Mouse (Mus musculus) ovary, postnatal 10 days (tissue): ENCODE measurements around the gene Dmrtc1b.
"Not testable (repeated sequence)": the region's sequence is repeated elsewhere in the genome, so short reads cannot be mapped to it uniquely, and the experiment has no call there.

Experiments used
- DNase-seq: peaks from one replicate; pipeline ENCODE4 v3.0.0; 2022; ENCODE audit warnings: low spot score

Dmrtc1b gene

GRCm38 (mm10) chrX:102707535-102707934 lies at the start of gene Dmrtc1b, which contains the start of gene Gm9112:
TSS of gene Dmrtc1b (plus strand) at chrX:102707865.
TSS of gene Gm9112 (minus strand) at chrX:102707635.
- DNase-seq: not testable (repeated sequence)

DNA sequence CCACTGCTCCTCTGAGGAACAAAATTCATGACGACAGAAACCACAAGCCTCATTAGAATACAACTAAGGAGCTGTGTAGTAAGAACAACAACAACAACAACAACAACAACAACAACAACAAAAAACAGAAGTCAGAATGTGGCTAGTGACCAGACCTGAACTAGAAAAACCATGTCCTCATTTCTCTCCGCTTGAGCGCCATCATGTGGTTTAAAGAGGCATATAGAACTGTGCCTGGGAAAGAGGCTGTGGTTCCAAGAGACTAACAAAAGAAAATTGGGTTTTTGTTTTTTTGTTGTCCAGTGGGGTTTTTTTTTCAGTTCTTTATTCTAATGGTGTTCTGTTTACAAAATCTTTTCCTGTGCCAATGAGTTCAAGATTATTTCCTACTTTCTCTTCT lies 47.0 kb upstream of the Dmrtc1b start:
- DNase-seq: no peak

GRCm38 (mm10) chrX:102666641-102667040 lies 41.0 kb upstream of the Dmrtc1b start:
- no peak for DNase-seq

DNA sequence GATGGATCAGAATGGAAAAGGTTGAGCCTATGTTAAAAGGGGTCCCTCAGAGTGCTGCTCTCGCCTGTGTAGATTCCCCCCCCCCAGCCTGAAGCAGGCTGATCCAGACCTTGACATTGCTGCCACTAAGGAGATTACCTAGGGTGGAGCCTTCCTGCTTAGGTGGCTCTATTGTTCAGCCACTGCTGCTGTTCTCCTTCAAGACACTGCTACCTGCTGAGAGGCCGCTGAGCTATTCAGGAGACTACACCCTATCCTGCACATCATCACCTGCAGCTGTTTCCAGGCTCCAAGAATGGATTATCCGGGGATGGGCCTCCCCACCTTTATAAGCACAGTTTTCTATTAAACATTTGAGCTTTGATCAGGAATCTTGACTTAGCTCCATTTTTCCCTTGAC lies 23.0 kb upstream of the Dmrtc1b start:
- not testable (repeated sequence) for DNase-seq

DNA sequence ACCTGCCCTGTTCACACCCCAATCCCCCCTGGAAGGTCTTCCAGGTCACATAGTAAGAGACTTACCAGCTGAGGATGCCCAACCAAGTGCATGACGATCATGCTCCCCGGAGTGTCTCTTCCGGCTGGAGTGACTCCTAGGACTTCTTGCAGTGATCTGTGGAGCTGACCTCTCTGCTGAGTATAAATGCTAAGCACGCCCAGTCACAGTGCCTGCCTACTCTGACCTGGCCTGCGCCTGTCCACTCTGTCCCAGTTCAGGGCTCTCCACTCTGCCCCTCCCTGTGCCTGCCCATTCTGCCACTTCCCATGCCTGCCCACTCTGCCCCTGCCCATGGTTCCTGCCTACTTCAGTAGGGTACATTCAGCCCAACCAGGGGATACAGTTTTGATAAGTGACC lies 20.8 kb upstream of the Dmrtc1b start, which contains the start of gene Gm3880:
Gm3880 (minus strand) TSS at position 101 of the 400 bp plus-strand sequence.
- not testable (repeated sequence) for DNase-seq

GRCm38 (mm10) chrX:102689252-102689651 lies 18.4 kb upstream of the Dmrtc1b start:
- not testable (repeated sequence) for DNase-seq

DNA sequence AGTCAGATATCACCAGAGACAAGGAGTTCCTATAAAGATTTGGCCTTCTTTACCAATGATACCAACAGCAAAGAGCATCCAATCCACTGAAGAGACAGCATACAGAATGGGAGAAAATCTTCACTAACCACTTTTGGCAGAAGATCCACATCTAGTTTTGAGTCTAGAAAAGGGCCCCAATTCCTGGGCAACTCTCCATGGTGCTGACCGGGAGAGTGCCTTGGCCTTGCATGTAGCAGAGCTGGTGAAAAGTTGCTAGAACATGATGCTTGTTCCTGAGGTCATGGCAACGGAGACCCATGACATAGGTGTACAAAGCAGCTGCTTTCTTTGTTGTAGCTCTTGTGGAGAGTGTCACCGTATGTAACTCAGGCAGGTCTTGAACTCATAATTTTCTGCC lies 7.0 kb upstream of the Dmrtc1b start:
- not testable (repeated sequence) for DNase-seq

DNA sequence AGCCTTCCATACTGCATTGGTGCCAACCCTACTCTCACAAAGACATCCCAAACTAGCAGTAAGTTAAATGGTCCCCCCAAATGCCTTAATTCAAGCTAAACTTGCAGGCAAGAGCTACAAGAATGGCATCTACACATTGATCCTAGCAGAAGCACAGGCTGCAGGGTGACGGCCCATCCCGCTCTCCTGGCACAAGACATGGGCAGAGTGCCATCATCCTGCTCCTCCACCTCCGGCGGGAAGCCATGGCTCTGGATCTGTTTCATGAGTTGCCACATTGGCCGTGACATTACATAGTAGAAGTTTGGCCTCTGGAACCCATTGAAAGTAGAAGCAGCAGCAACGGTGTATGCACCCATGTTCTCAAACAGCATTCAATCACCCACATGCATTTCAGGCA lies 16.6 kb downstream of the Dmrtc1b start:
- DNase-seq: not testable (repeated sequence)
